Mouse (Mus musculus) granulocyte monocyte progenitor cell, adult 5-6 weeks (primary cell): ENCODE measurements around the gene Btbd16. TPM values are rescaled to one million over a fixed set of nuclear protein-coding genes. Genes with fewer than 3 reads are reported as not detected.
A peak's percentile ranks its signal among the peaks of the same experiment; 100 is the strongest.

ENCODE experiments used
- ATAC-seq: replicated peaks from 2 replicates; pipeline ENCODE4 v1.8.0; 2016; ENCODE audit warnings: mild to moderate bottlenecking, moderate TSS enrichment, inconsistent platforms; ENCODE audit not compliant: poor library complexity, severe bottlenecking
- total RNA-seq, 2 experiments: library from RNA; stranded (forward) in 1 of 2; stranded (reverse) in 1 of 2; fragments of 200-712, 200-1000 nt in 1 of 2; fragments of >200 nt in 1 of 2; fragmentation: Nextera tagmentation in 1 of 2; gene quantifications; 2 replicates each; pipeline ENCODE4 v1.2.3; 2014 to 2017

Btbd16 gene
- total RNA-seq, 2 experiments from 2014 or later, result 1.1 TPM; not detected in 1

GRCm38 (mm10) chr7:130810238-130810637 lies 36.4 kb downstream of the Btbd16 start:
- ATAC-seq, result no peak

GRCm38 (mm10) chr7:130812407-130812806 lies 38.5 kb downstream of the Btbd16 start:
- peak; percentile 49 for ATAC-seq

- ATAC-seq, result no peak
These were observed 41.7 kb downstream of the Btbd16 start for GRCm38 (mm10) chr7:130815601-130816000.

GRCm38 (mm10) chr7:130816243-130816642 lies 42.4 kb downstream of the Btbd16 start:
- peak; percentile 66 for ATAC-seq

GRCm38 (mm10) chr7:130818813-130819212 lies 44.9 kb downstream of the Btbd16 start:
- peak; percentile 65 for ATAC-seq

GRCm38 (mm10) chr7:130819624-130820023 lies 45.8 kb downstream of the Btbd16 start:
- ATAC-seq, result no peak

GRCm38 (mm10) chr7:130823992-130824391 lies 50.1 kb downstream of the Btbd16 start:
- ATAC-seq, result no peak

- peak; percentile 37 for ATAC-seq
These were observed 52.5 kb downstream of the Btbd16 start for GRCm38 (mm10) chr7:130826343-130826742.

GRCm38 (mm10) chr7:130827431-130827830 lies 53.6 kb downstream of the Btbd16 start:
- peak; percentile 20; the same call in 1 of the 2 replicates for ATAC-seq

GRCm38 (mm10) chr7:130827844-130828403 lies 54.1 kb downstream of the Btbd16 start:
- no peak for ATAC-seq

GRCm38 (mm10) chr7:130828475-130828874 lies 54.6 kb downstream of the Btbd16 start:
- ATAC-seq, result peak; percentile 44

GRCm38 (mm10) chr7:130831586-130831985 lies 57.7 kb downstream of the Btbd16 start:
- no peak for ATAC-seq

GRCm38 (mm10) chr7:130834299-130834698 lies 60.4 kb downstream of the Btbd16 start:
- ATAC-seq, result peak; percentile 97

GRCm38 (mm10) chr7:130834958-130835861 lies 61.3 kb downstream of the Btbd16 start:
- no peak for ATAC-seq

GRCm38 (mm10) chr7:130836066-130836465 lies 62.2 kb downstream of the Btbd16 start:
- no peak for ATAC-seq

- no peak for ATAC-seq
These were observed 64.2 kb downstream of the Btbd16 start for GRCm38 (mm10) chr7:130837941-130838657.

GRCm38 (mm10) chr7:130838658-130839025 lies 64.8 kb downstream of the Btbd16 start:
- no peak for ATAC-seq

GRCm38 (mm10) chr7:130839380-130840100 lies 65.7 kb downstream of the Btbd16 start:
- ATAC-seq, result peak; percentile 95

GRCm38 (mm10) chr7:130847164-130847718 lies 73.4 kb downstream of the Btbd16 start:
- ATAC-seq, result peak; percentile 99

GRCm38 (mm10) chr7:130854684-130855292 lies 80.9 kb downstream of the Btbd16 start:
- ATAC-seq, result no peak
